Mouse (Mus musculus) cerebellum, postnatal 36 days (tissue): ENCODE measurements around the gene Ilf2.

Experiments
- DNase-seq, 2 experiments: peaks; one replicate each; pipeline ENCODE4 v3.0.0; 2021 to 2022; ENCODE audit warnings: mixed read lengths in 2 of 2

Gene Ilf2

DNA sequence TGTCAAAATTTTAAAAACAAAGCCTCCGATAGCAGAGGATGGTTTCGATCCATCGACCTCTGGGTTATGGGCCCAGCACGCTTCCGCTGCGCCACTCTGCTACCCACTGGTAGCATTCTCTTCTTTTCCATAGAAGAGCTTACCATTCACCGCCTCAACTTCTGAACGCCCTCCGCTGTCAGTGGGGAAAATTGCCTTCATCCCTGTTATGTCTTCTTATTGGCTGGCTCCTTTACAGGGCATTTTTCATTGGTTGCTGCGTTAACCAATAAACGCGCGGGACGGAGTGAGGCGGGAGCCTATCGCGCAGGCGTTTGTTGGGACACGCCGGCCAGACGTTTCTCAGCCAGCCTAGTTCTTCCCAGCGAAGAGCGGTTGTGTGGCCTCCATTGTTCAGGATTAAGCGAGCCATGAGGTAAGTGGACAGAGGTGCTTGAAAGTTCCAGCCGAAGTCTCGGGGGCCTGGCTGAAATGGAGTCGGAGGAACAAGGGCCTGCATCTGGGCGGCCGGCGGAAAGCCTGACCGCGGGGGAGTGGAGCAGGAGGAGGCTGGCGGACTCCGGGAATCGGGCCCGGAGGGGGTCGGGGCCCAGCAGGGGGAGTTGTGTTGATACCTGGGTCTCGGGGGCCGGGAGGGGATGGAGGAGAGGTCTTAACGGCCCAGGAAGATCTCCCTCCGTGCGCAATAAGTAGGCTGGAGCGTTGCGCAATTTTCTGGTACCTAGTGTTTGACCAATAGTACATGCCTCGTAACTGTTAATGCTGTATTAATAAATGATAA, at the start of gene Ilf2:
Gene Ilf2, plus strand, starts transcription at position 296 of the 781 bp plus-strand sequence.
- DNase-seq = peak; percentile 94 to 97

DNA sequence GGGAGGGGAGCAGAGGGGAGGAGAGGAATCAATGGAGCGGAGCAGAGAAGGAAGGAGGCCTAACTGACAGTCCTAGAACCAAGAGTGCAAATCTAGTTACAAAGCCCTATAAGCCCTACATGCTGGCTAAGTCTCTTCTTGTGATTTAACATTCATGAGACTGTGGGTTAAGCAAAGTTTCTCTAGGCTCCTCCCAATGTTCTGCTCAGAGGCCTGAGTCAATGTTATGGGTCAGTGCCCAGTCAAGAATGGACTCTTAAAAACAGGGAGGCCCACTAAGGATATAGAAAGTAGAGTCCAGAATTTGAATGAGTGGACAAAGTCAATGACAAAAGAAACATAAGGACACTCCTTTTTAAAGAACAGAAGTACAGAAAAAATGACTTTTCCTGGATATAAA, 48.4 kb upstream of the Ilf2 start:
- no peak for DNase-seq

DNA sequence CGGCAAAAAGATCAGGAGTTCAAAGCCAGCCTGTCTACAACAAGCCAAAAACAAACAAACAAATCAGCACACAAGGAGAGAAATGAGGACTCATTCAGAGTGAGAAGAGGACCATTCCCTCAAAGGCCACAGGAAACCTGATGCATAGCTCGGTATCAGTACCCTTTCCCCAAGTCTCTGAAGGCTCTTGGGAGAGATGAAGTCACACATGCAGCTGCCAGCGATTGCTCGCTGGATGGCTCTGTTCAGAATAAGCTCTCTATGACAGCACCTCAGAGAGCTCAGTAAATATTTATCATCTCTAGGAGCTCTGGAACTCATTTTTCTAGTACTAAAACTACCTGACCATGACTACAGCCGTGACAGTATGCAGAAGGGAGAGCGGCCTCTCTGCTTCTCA, 47.7 kb upstream of the Ilf2 start:
- no peak for DNase-seq

DNA sequence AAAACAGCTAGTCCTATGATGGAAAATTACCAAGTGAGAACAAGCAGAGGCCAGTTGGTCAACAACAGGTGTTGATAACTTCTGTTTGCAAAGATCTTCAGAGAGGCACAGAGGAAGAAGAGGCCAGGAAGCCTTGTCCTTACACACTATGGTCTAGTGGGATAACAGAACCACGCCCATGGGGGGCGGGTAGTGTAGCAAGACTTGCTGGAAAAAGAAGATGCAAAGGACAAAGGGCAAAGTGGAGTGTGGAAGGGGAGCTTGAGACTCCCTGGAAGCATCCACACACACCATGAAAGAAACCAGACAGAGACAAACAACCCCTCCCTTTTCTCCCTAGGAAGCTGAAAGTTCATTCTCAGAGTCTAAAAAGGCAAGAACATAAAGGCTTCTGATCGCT, 46.4 kb upstream of the Ilf2 start:
- DNase-seq = no peak

DNA sequence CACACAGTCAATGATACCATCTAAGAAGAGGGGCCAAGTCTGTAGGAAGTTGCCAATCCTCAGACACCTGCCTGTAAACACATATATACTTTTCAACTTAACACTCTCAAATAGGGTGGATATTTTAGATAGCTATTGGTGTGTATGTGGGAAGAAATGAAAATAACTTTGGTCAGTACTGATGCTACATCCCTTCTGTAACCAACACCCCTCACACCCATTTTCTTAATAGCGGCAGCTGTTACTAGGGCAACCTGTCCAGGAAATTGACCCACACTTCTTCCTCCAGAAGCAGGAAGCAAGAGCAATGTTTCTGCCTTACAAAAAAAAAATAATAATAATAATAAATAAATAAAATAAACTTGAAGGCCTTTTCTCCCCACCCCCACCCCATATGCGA, 43.6 kb upstream of the Ilf2 start:
- DNase-seq = no peak

DNA sequence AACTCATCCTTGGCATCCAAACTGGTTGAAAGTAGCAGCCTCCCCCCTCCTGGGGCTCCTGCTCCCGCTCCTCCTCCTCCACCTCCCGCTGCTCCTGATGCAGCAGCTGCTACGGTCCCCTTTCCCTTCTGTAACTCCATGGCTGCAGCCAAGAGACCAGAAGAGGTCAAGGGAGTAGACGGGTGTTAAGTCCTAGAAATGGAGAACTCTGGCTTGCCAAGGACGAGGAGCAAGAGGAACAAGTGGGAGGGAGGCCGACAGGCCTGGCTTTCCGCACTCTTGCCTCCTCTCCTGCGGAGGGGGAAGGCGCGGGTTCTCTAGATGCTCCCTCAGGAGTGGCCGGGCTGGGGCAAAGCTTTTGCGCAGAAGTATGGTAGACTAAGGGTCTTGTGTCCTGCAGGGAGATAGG, 43.1 kb upstream of the Ilf2 start:
- DNase-seq = peak in 1 of 2 experiments; percentile 48

DNA sequence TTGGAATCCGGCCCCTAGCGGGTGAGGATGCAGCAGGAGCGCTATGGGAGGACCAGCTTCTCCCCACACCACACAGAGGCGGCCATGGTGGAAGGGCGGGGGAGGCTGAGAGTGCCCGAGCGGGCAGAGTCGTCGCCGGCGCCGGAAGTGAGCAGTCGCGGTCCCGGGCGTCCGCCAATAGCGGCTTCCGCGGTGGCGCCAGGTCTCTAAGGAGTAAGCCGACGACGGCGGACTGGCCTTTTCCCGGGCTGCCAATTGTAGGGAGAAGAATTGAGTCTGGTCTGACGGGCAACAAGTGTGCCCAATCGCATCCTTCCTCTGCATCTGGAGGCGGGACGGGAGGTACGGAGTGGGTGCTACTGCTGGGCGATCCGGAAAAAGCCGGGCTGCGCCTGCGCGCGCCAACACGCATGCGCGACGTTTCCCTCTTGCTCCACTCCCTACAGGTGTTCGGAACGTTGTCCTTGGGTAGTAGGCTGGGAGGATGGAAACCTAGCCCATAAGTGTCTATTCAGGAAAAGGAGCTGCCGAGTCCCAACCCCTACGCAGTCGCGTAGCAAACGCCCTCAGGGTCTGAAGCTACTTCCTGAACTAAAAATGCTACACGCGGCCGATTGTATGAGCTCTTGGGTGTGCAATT, 42.4 kb upstream of the Ilf2 start, which contains the start of gene Ints3:
Gene Ints3, minus strand, starts transcription at position 242 of the 640 bp plus-strand sequence.
- DNase-seq = peak; percentile 100

DNA sequence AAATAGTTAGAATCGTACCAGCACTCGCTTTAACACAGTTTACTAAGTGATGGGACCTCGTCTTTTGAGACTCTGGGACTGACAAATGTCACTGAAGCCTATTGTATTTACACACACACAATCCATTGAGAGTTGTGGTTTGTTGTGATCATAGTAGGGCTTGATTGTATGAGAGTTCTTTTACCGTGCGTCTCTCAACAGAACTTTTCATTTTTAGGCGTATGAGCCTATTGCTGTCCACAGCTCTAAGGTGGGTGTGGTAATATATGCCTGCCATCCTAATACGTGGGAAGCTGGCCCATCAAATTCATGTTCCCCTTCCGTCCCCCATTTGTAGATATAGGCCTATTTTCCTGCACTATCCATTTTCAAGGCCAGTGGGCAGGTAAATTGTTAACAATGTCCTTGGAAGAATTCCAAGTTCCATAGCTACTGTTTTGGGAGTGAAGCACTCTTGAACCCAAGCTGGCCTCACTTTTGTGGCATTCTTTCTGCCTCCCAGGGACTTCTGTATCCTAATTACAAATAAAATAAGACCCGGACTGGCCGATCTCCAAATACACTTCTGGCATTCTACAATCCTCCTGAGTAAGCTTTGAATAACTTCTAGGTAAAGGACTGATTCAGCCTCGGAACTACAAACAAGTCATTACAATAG, 41.7 kb upstream of the Ilf2 start:
- peak in 1 of 2 experiments; percentile 21 for DNase-seq

DNA sequence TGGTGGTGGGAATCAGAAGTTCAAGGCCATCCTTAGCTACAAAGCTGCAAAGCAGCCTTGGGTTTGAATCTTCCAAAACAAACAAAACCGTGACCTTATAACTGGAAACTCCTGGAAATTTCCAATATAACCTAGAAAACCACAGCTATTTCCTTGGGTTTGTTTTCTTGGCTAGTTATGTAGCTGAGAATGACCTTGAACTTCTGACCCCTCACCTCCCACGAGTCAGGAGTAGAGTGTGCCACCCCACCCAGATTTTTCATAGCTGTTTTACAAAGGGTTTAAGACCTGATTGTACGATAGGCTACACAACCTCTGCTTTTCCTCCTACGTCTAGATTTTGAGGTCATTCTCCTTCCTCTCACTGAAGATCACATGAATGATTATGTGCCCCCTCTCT, 38.8 kb upstream of the Ilf2 start:
- no peak for DNase-seq

DNA sequence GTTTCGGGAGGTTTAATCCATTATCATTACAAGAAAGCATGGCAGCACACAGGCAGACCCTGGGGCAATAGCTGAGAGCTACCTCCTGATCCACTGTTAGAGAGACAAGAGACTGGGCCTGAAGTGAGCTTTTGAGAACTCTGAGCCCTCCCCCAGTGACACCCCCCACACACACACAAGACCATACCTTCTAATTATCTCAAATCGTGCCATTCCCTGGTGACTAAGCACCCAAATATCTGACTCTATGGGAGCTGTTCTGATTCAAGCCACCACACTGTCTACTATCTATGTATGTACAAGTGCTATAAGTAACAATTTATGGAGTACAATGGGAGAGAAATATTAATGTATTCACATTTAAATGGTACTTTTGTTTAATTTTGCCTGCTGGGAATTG, 35.2 kb upstream of the Ilf2 start:
- DNase-seq = no peak

DNA sequence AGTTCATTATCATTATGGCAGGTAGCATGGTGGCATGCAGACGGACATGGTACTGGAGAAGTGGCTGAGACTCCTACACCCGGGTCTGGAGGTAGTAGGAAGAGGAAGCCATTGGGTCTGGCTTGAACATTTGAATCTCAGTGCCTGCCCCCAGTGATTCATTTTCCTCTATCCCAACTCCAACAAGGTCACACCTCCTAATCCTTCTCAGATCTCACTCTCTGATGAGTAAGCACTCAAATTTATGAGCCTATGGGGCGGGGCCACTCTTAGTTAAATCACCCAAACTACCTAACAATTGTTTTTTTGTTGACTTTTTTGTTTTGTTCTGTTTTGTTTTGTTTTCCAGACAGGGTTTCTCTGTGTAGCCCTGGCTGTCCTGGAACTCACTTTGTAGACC, 31.9 kb upstream of the Ilf2 start:
- no peak for DNase-seq

DNA sequence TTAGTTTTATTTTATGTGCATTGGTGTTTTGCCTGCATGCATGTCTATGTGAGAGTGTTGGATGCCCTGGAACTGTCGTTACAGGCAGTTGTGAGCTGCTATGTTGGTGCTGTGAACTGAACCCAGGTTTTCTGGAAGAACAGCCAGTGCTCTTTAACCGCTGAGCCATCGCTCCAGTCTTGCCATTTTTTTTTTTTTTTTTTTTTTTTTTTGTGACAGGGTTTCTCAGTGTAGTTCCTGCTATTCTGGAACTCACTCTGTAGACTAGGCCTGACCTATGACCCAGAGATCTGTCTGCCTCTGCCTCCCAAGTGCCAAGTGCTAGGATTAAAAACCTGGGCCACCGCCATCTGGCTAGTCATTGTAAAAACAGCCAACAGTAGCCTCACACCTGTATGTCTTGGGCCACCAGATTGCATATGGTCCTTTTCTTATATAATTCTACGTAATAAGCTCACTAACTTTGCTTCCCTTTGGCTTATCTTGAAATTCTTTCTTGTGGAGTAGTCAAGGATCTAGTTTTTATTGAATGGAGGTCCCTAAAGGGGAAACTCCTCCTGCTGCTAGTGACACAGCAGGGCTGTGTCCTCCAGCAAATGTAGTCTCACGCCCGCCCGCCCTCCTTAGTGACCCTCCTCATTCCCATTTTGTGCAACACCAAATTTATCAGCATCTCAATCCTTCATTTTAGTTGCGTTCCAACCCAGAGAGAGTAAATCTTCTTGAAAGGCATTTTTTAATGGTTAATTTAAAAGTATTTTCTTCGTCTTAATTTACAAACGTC, 30.3 kb upstream of the Ilf2 start:
- no peak for DNase-seq

DNA sequence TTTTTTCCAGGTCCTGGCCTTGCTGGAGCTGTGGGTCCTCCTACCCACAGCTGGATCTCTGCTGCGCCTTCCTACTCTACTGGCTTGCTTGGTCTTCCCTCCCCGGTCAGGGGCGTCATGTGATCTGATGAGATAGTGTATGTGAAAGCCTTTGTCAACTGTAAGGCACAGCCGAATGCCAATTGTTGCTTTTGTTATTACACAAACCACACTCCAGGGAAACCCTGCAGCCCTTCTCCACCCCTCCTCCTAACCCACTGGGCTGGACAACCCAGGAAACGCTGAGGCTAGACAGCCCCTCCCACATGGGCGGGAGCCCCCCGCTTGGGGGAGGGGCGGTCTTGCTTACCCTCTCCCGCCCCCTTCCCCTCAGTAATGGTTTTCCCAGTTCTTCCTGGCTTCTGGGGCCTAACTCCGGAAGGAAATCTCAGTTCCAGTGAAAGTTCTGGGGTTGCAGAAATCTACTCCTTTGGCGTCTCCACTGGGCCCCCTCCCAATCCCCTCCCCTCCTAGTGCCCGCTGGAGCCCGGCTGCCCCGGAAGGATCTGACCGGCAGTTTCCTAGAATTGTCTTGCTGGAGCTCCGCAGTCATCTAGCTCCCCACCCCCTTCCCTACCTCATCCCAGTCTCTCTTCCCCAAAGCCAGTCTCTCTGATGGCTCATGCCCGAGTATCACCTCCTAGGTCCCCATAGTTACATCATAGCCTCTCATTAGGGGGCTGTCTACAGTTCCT, 29.4 kb upstream of the Ilf2 start:
- DNase-seq = peak; percentile 21 to 23

DNA sequence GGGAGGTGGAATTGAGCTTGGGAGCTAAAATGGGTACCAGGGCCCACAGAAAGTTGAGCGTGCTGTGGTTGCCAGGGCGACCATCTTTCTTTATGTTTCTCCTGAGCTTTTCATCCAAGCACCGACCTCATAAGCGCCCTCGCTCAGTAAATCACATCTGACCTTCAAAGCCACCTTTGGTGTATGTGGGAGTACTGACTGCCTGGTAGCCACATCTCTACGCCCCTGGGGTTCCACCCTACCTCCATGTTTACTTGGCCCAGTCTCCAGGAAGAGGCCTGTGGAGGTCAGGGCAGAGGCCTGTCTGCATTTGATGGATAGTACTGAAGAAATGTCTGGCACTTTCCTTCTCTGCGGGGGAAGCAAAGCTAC, 28.8 kb upstream of the Ilf2 start:
- no peak for DNase-seq

DNA sequence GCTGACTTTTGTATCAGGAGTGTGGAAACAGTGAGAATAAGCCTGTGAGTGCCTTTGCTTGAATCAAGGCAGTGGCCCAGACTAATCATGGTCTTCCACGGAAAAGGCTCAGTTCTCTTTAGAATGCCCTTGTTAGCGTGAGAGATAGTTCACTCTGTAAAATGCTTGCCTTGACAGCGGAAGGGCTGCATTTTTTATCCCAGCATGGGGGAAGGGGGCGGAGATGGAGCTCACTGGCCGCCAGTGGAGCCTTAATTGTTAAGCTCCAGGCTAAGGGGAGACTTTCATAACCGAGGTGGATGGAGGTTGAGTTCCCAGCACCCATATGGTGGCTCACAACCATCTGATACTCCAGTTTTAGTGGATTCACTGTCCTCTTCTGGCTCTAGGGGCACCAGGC, 27.3 kb upstream of the Ilf2 start:
- no peak for DNase-seq

DNA sequence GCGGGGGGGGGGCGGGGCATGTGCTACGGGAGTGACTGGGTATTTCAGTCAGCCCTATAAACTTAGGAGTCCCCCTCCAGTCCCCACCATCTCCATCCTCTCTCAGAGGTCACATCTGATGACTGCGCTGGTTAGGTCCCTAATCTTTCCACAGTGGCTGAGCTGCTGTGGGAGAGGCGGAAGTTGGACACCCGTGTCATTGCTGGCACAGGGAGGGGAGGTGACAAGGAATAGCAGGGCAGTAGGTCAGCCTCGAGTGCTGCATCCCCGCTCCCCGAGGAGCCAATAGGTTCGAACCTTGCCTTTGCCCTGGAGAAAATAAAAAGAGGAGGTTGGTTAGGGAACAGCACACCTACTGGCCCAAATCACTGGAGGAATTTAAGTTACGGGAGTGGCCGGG, 25.1 kb upstream of the Ilf2 start:
- no peak for DNase-seq

DNA sequence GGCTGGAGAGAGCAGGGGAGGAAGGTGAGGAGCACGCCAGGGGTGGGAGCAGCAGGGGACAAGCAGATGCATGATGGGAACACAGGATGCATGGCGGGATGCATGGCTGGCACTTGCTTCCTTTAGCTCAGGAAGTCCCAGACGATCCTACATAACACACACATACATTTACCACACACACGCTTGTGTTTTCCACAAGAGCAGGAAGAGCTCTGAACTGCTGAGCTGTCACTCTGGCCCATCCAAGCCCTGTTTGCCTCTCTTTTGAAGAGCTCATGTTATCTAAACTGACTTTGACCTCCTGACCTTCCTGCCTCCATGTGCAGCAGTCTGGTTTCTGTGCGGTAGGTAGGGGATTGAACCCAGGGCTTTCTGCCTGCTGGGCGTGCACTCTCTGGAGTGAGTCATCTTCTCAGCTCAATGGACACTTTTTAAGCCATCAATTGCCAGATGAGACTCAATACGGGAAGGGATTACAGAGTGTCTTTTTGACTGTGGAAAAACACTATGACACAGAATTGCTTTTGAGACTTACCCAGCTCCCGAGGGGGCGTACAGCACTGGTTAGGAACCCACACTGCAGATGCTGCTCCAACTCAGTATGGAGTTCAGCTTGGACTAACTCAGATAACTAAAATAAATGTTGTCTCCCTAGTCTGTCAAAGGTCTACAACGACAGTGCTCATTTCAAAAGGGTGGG, 24.4 kb upstream of the Ilf2 start:
- no peak for DNase-seq

DNA sequence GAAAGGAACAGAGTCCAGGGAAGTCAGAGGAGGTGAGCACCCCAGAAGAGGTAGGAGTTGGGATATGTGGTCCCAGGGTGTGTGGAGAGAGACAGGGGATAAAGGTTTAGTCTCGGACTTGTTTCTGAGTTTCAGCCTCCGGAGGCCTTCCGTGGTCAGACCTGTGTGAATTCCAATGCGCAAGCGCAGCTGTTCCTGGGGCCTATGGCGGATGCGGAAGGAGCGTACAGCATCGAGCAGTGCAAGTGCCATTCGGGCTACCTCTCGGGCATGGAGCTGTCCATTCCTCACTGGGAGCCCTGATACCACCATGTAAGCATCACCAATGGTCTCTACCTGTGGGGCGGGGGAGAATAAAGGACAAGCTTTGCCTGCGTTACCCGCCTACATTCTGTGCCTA, 21.0 kb upstream of the Ilf2 start:
- DNase-seq = no peak

DNA sequence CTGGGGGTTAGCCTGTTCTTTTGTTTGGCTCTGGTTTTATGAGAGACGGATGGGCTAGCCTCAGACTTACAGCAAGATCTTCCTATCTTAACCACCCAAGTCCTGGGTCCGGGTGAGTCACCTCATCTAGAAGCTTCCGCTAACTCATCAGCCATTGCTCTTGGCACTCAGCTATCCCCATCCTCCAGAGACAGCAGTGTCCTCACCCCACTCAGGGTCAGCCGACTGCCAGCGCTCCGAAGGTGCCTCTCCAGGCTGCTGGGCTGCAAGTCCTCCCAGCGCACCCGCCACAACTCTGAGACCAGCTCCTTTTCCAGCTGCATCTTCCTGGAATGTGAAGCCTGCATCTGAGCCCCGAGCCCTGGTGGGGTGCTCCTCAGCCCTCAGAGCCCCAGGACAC, 16.2 kb upstream of the Ilf2 start:
- DNase-seq = no peak

DNA sequence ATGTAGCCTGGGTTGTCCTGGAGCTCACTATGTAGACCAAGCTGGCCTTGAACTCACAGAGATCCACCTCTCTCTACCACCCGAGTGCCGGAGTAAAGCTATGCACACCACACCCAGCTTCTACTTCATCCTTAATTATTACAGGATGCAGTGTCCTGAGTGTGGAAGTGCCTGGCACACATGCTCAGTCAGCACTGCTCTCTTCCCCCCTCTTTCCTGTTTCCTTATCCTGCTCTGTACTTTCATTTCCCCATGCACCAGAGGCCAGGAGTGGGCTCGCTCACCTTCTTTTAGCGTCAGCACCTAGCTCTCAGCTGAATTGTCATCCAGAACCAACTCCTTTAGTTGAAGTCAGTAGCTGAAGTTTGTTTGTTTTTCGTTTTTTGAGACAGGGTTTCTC, 15.6 kb upstream of the Ilf2 start:
- no peak for DNase-seq

DNA sequence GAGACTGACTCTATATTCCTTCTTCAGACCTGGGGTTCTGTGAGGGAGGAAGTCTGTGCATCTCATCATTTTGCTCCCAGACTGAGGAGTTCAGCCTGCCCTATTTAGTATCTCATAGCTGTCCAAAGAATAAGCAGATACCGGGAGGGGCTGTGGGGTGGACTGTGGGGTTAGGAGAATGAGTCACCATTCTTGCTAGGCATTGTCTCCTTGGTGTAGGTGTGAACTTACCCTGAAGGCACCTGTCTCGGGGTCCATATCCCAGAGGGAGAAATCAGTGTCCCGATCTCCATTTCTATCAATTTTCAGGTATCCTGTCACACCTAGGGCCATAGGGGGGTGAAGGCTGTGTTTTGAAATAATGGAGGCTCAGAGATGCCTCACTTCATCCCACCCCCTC, 14.0 kb upstream of the Ilf2 start:
- no peak for DNase-seq

DNA sequence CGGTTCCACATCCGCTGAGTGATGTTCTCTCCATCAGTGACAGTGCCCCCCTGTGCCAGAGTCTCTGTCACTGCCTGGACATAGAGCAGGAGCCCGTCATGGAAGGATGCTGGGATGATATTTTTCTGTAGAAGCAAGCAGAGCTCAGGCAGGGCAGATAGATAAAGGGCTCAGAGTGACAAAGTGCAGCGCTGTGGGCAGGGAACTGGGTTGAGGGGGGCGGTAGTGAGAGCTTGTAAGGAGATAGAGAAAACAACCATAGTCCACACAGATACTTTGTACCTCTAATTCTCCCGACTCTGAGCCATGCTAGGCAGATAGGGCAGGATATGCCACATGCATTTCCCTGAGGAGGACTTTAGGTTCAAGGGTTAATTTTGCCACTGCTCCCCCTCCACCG, 13.3 kb upstream of the Ilf2 start:
- no peak for DNase-seq
